ENCODE assay signal across 26 mouse cellular contexts in the genomic region with DNA sequence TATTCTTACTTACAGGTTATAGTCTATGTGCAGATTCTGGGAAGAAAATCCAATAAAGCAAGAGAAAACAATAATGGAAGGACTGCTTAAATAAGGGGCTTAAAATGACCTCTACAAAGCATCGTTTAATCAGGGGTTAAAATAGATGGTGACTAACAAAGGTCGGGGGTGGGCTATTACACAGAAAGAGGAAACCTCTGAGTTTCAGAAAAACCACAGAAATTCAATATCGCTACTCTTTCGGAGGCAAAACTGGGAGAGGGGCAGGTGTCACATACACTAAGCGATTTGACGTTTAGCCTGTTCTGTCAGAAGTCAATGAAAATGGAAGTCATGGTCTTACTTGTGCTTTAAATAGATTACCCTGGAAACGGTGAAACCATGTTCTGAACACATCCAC.
DNase-seq lines count a peak whose midpoint lies in the region; ATAC-seq and TF ChIP-seq lines count a peak whose summit lies in the region.
"Had no signal": no experiment of that assay in that cellular context is flagged by ENCODE, and none has a peak within 500 bp of the region (broad histone marks: within the 10 kb centered on the region; RNA-seq: fewer than 3 reads in every experiment).

No protein-coding gene starts in this region.

- no peak overlapping the region for H3K4me3 ChIP-seq in CH12.LX (replicated peaks in 1 of 3; ENCODE audit: low read depth in 2 of 3, low read length in 2 of 3, poor library complexity in 1 of 3)
- no peak overlapping the region for H3K4me3 ChIP-seq in lung, adult 2 months (replicated peaks; ENCODE audit: extremely low read depth, low read depth, low read length)
- H3K4me3 ChIP-seq: embryonic facial prominence, embryonic 13.5 days; embryonic facial prominence, embryonic 15.5 days; erythroblast, embryonic 14.5 days; forebrain, embryonic 10.5 days; forebrain, embryonic 12.5 days had no signal

- WGBS in lung, adult 2 months = 66% methylated on average over 7 of the region's 7 CpGs

- no peak for TF ChIP-seq POLR2A in CH12.LX (IDR thresholded peaks at IDR 0.05; ENCODE audit: low read depth, low read length)
- no peak for TF ChIP-seq POLR2A in lung, adult 2 months (IDR thresholded peaks at IDR 0.05; ENCODE audit: borderline replicate concordance, extremely low read depth, low read depth, low read length)

- H3K27me3 ChIP-seq in CH12.LX (replicated peaks) = no peaks in the 10 kb centered on the region
- H3K27me3 ChIP-seq: embryonic facial prominence, embryonic 13.5 days; embryonic facial prominence, embryonic 15.5 days; forebrain, embryonic 12.5 days; Patski had no signal

- in situ Hi-C loops in CH12.LX (cut with MboI; ENCODE audit: low pct_ligation_motif_present, low pct_unique_long_range_greater_than_20kb, low sequenced_read_pairs) = no loop called here

- ATAC-seq in megakaryocyte progenitor cell, adult 5-6 weeks (replicated peaks; ENCODE audit: poor library complexity) = peak; percentile 42; the same call in 1 of the 2 replicates
- ATAC-seq: activated CD4-positive, CD25-positive, alpha-beta regulatory T cell, adult 4 months; CD4-positive, CD25-positive, alpha-beta regulatory T cell, adult 4 months; forebrain, embryonic 14.5 days; forebrain, embryonic 16.5 days; Patski had no signal

- H3K27ac ChIP-seq in CH12.LX (ENCODE audit: insufficient read depth, low read depth) = no peak overlapping the region
- H3K27ac ChIP-seq: embryonic facial prominence, embryonic 13.5 days; embryonic facial prominence, embryonic 15.5 days; forebrain, embryonic 10.5 days; forebrain, embryonic 12.5 days had no signal

- H3K79me2 ChIP-seq in CH12.LX (replicated peaks; ENCODE audit: control insufficient read depth, extremely low read depth, insufficient read depth, poor library complexity, severe bottlenecking) = no peaks in the 10 kb centered on the region

- dilution Hi-C loops in CH12.LX (cut with MboI; ENCODE audit: extremely low pct_ligation_motif_present, extremely low pct_unique_long_range_greater_than_20kb, low sequenced_read_pairs) = no loop called here

- no peaks in the 10 kb centered on the region for H3K36me3 ChIP-seq in CH12.LX (replicated peaks in 1 of 2; ENCODE audit: control insufficient read depth in 1 of 2, insufficient read depth in 1 of 2, low read length in 1 of 2)
- H3K36me3 ChIP-seq: embryonic facial prominence, embryonic 13.5 days; embryonic facial prominence, embryonic 15.5 days; forebrain, embryonic 10.5 days; forebrain, embryonic 12.5 days had no signal

- H3K4me2 ChIP-seq in CH12.LX (ENCODE audit: insufficient read depth, low read depth, poor library complexity, severe bottlenecking) = peak overlapping the region; percentile 26; the same call in 1 of the 2 replicates
- H3K4me2 ChIP-seq: embryonic facial prominence, embryonic 13.5 days; embryonic facial prominence, embryonic 15.5 days; forebrain, embryonic 12.5 days had no signal

- peak; percentile 8 for DNase-seq in 416B (ENCODE audit: low read depth)
- peak; percentile 65 for DNase-seq in CH12.LX (ENCODE audit: extremely low read depth)
- no peak for DNase-seq in lung, adult 2 months
- DNase-seq in cerebellum, adult 9-11 months = no peak
- no peak for DNase-seq in layer of hippocampus, adult 9-10 months (ENCODE audit: low spot score)
- DNase-seq: adrenal gland, adult 8-10 months; adrenal gland, postnatal 14 days; adrenal gland, postnatal 36 days; B cell, adult 2 months; cerebellum, adult 11-12 months; cerebellum, adult 2 months; cerebellum, adult 9-10 months; cerebellum, postnatal 14 days; cerebellum, postnatal 36 days; embryo, embryonic 11 days had no signal

- TF ChIP-seq EP300 in CH12.LX (IDR thresholded peaks at IDR 0.05; ENCODE audit: low read length) = peak; percentile 77

- peaks cover 6 to 35% of the 10 kb centered on the region in 2 experiments for H3K4me1 ChIP-seq in CH12.LX (ENCODE audit: control insufficient read depth in 1 of 2, insufficient read depth in 2 of 2)
- H3K4me1 ChIP-seq in lung, adult 2 months (ENCODE audit: control insufficient read depth, insufficient read depth, low read length) = no peaks in the 10 kb centered on the region
- H3K4me1 ChIP-seq: embryonic facial prominence, embryonic 13.5 days; embryonic facial prominence, embryonic 15.5 days; forebrain, embryonic 10.5 days; forebrain, embryonic 12.5 days had no signal

- TF ChIP-seq CTCF in CH12.LX (conservative IDR thresholded peaks at IDR 0.05 in 1 of 2, IDR thresholded peaks at IDR 0.05 in 1 of 2; ENCODE audit: low read depth in 2 of 2, low read length in 2 of 2) = no peak
- TF ChIP-seq CTCF in lung, adult 2 months (IDR thresholded peaks at IDR 0.05; ENCODE audit: insufficient read depth, low read length) = no peak

- TF ChIP-seq RAD21 in CH12.LX (IDR thresholded peaks at IDR 0.05; ENCODE audit: low read depth, low read length) = no peak

- H3K9me3 ChIP-seq in CH12.LX (replicated peaks; ENCODE audit: low read length) = peaks cover 7% of the 10 kb centered on the region
- H3K9me3 ChIP-seq: embryonic facial prominence, embryonic 13.5 days; embryonic facial prominence, embryonic 15.5 days; forebrain, embryonic 10.5 days; forebrain, embryonic 12.5 days had no signal

- no peak overlapping the region for H3K9ac ChIP-seq in CH12.LX (ENCODE audit: insufficient read depth, low read depth)
- H3K9ac ChIP-seq: embryonic facial prominence, embryonic 13.5 days; embryonic facial prominence, embryonic 15.5 days; forebrain, embryonic 12.5 days had no signal

TF ChIP-seq in CH12.LX, 34 proteins besides CTCF, POLR2A, EP300 and RAD21:
- TF ChIP-seq USF2 (conservative IDR thresholded peaks at IDR 0.05; ENCODE audit: low read depth, low read length) = no peak
- peak; percentile 56; the same call in 1 of the 2 replicates for TF ChIP-seq IRF4 (IDR thresholded peaks at IDR 0.05; ENCODE audit: low read depth, low read length)
- TF ChIP-seq ETS1 (conservative IDR thresholded peaks at IDR 0.05; ENCODE audit: low read depth, low read length) = peak; percentile 43; the same call in 1 of the 2 replicates
- no peak for TF ChIP-seq NELFE (IDR thresholded peaks at IDR 0.05; ENCODE audit: low read depth, low read length)
- 0 out of 2 replicates have a peak, but pooled peaks have one; percentile 45 for TF ChIP-seq CHD2 (IDR thresholded peaks at IDR 0.05; ENCODE audit: low read length)
- TF ChIP-seq MEF2A (IDR thresholded peaks at IDR 0.05; ENCODE audit: borderline replicate concordance, low read depth, low read length) = peak; percentile 89
- peak; percentile 68; the same call in 1 of the 2 replicates for TF ChIP-seq JUN (IDR thresholded peaks at IDR 0.05; ENCODE audit: insufficient read depth, low read depth, low read length)
- TF ChIP-seq SIN3A (IDR thresholded peaks at IDR 0.05; ENCODE audit: low read length) = peak; percentile 61
- peak; percentile 34; the same call in 1 of the 2 replicates for TF ChIP-seq JUND (conservative IDR thresholded peaks at IDR 0.05; ENCODE audit: low read depth, low read length)
- TF ChIP-seq TCF12 (IDR thresholded peaks at IDR 0.05; ENCODE audit: low read depth, low read length) = no peak
TF ChIP-seq in CH12.LX: peak in this region for 7.

Comparison
In these comparisons a context has a peak if more than half of its experiments do, and no peak if none do; other contexts are left out.
1. DNase-seq: peak in 416B (single experiment) and CH12.LX (single experiment); none in lung, adult 2 months (single experiment), cerebellum, adult 9-11 months (single experiment) and layer of hippocampus, adult 9-10 months (single experiment).